Mouse (Mus musculus) spleen, adult 18-20 months (tissue): ENCODE results near the gene Skil.

Experiments used
- DNase-seq, 2 experiments: peaks; one replicate each; pipeline ENCODE4 v3.0.0; 2022; ENCODE audit warnings: mixed read lengths in 2 of 2

Skil gene

DNA sequence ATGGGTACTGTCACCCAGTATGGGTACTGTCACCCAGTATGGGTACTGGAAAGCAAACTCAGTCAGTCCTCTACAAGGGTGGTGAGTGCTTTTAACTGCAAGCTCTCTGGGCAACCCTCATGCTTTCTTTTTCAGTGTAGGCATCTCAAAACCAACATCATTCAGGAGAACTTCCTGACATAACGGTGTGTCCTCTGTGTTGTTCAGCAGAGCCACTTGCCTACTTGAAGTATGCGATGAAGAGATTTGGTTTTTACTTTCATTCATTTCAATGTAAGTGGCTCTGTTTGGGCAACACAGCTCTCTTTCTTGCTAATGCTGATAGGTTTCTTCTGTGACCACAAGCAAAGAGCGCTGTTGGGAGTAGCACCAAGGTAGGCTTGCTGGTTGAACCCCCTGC, 9.9 kb upstream of the Skil start:
- DNase-seq: no peak

DNA sequence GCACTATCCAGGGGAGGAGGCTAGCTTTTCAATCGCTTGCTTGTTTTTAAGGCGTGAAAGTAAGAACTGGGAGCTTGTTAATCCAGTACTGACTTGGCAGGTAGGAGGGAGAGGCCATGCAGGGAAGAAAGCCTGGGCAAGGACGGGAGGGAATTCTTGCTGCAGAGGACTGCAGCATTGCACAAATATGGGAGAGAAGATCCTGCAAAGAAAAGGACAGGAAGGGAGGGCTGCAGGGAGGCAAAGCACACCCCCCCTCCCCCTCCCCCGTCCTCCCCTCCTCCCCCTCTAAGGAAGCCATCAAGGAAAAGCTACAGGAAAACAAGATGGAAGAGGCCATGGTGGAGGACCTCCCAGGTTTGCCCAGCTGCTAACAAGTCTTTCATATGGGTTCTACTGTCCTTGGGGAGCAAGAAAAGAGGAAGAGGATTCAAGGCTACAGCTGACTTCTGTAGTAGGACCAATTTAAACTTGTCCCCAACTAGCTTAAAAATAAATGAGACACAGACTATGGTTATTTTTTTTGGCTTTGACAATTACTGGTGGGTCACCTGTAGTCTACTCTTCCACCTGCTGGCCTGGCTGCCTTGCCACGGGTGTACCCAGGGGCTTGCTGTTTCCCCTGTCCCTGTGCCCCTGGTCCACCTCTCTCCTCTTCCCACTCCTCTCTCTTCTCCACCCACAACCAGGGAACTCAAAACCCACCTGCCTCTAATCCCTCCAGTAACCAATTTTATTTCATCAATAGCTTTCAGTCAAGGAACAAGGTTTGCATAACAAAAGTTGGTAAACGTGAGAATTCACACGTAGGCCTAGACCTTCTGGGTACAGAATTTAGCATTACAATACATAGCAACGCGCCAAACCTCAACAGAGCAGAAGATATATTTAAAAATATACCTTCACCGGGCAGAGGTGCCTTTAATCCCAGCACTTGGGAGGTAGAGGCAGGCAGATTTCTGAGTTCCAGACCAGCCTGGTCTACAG, 5.8 kb upstream of the Skil start:
- no peak for DNase-seq

DNA sequence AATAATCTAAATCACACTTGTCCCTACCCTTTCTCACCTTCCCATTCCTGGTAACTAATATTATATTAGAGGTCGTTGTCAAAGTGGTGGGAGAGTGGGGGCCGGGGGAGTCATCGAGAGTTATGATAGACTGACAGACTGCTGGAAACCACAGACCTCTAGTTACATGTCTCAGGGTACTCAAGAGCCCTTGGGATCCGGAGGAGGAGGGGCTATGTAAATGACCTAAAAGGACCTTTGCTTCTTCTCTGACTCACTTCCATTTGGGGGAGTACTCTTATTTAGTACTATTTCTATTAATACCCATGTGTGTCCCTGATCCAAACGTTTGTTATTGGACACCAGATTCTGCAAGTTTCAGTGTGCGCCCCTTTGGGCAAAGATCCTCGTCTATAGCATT, 4.9 kb upstream of the Skil start:
- no peak for DNase-seq

DNA sequence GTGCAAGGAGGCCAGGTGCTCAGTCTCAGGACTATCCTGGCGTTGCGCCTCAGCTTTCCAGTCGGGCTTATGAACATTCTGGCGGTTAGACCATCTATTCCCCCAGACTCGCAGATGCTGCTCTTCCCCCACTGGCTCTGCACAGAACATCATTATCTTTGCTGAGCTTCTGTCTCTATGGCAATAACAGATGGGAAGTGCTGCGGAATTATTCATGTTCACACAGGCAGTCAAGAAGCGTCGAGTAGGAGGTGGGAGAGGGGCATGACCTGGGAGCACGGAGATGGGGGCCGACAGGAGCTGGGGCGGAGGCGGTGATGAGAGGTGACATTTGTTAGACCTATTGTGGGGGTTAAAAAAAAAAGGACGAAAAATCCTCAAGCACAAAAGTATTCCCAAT, 1.7 kb upstream of the Skil start:
- DNase-seq: peak in 1 of 2 experiments; percentile 31

DNA sequence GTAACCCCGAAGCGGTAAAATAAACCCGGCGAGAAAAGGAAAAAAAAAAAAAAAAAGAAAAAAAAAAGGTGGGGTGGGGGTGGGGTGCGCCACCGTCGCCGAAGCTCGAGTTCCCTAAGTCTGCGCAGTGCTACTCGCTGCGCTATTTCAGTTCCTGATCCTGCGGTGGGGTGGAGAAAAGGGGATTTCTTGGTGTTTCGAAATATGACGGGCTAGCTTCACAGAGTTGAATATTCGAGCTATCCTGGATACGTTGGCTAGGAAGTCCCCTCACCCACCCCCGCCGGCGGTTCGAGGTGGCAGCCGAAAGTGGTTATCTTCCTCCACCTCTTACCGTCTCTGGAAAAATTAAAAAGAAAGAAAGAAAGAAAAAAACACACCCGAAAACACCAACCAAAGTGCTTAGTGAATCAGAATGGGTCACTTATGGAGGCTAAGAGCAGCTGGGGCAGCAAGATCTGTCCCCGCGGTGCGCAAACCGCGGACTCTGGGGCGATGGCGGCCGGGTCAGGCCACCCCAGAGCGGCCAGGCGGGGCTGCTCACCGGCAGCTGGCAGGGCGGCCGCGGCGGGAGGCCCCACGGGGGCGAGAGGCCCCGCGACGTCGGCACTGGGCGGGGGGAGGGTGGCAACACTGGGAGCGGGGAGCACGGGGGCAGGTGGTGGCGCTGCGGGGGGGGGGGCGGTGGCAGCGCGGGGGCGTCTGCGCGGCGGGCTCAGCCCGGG, 1.1 kb upstream of the Skil start:
- DNase-seq: peak; percentile 64 to 68

DNA sequence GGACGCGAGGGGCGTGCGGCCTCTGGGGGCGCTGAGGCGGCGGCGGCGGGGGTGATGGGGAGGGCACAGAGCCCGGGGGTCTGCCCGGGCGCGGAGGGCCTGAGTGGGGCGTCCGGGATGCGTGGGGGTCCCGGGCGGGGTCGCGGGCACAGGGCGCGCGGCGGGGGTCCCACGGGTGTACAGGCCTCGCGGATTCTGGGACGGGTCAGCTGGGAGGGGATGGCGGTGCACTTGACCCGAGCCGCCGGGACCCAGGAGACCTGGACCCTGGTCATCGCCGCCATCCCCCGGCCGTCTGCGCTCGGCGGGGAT, 277 bp downstream of the Skil start:
- no peak for DNase-seq

DNA sequence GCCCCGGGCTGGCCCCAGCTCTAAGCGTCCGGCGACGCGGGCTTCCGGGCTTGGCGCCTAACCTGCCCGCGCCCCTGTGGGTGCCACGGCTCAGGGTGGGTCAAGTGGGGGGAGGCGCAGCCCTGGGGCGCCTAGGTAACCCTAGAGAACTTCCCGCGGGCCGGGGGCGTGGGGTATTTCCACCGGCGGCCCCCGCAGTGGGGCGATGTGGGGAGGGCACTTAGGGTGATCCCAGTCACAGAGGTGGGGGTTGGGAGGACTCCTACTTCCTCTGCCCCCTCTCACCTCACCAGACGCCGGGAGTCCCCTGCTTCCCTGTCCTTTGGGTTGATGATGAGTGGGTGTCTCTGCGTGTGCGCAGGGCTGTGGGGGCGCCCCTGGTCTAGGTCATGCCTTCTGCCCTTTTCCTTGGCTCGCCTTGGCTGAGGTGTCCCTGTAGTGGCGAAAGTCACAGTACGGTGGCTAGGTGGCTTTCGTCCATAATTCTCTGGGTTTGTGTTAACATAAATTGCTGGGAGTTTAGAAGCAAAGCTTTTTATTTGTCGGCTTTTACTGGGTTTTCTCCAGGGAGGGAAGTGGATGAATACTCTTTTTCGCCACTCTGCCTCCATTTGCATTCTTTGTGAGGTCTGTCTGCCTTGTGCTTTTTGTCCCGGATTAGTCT, 765 bp downstream of the Skil start:
- DNase-seq: peak in 1 of 2 experiments; percentile 61

DNA sequence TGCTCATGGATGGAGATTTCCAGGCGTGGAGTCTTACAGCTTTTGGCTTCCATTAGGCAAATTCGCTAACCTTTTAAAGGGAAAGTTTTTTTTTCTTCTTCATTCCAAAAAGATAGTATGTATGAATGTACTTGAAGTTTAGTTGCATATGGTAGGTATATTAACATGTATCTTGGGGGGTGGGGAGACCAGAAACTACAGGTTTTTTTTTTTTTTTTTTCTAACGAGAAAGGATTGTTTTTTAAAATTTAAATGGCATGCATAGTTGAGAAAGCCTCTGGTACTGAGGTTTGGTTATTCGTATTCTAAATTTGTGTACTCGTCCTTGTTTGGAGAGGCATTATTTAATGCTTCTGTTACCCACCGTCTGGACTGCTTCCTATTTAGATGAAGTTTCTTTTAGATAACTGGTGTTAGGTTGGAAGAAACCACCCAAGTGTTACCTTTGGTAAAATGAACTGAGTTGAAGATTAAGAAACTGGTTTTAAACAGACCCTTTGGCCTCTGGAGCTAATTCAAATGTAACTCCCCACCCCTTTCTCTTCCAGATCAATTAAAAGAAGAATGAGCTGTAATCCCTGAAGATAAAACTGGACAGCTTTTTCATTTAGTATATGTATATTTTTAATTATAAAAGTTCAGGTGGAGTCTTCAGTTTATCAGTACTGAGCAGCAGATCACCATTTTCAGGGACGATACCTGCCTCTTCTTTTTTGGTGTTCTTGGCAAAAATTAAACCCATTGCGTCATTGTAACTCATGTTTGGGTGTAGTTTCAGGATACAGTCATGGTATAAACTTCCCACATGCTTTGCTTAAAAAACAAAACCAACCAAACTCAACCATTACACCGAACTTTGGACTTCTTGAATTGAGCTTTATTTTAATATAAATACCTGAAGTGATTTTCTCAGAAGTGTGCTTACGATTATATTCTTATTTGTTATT, 1.6 kb downstream of the Skil start:
- no peak for DNase-seq

DNA sequence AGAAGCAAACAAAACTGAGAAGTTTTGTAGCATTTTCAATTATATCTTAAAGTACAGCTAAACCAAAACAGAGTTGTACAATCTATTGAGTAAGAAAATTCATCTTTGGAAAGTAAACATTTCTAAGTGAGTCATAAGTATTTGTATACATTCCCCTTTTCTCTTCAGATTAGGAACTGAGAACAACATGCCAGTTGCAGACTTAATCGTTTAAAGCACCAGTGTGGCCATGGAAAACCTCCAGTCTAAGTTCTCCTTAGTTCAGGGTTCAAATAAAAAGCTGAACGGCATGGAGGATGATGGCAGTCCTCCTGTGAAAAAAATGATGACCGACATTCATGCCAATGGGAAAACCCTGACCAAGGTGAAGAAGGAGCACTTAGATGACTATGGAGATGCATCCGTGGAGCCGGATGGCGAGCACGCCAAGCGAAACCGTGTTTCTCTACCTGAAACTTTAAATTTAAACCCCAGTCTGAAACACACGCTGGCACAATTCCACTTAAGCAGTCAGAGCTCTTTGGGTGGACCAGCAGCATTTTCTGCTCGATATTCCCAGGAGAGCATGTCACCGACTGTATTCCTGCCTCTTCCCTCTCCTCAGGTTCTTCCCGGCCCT, 2.4 kb downstream of the Skil start:
- DNase-seq: no peak

DNA sequence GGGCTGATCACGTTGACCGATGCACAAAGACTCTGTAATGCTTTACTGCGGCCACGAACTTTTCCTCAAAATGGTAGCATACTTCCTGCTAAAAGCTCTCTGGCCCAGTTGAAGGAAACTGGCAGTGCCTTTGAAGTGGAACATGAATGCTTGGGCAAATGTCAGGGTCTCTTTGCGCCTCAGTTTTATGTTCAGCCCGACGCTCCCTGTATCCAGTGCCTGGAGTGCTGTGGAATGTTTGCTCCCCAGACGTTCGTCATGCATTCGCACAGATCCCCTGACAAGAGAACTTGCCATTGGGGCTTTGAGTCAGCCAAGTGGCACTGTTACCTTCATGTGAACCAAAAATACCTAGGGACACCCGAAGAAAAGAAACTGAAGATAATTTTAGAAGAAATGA, 3.1 kb downstream of the Skil start:
- DNase-seq: no peak

DNA sequence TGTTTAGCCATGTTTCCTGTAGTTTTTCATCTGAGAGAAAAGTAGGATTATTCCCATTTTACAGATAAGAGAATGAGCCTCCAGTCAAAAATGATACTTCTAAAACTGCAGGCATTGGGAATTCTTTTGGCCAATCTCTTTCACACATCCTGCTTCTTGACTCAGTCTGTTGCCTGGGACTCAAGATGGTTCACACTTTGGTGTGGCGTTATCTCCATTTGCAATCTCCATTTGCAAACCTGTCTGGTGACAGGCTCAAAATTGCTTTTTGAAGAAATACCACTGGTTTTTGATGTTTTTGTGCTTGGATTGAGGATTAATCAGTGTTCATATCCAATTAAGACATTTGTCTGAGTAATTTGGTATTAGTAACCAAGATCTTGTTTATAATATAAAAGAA, 3.7 kb downstream of the Skil start:
- DNase-seq: no peak

DNA sequence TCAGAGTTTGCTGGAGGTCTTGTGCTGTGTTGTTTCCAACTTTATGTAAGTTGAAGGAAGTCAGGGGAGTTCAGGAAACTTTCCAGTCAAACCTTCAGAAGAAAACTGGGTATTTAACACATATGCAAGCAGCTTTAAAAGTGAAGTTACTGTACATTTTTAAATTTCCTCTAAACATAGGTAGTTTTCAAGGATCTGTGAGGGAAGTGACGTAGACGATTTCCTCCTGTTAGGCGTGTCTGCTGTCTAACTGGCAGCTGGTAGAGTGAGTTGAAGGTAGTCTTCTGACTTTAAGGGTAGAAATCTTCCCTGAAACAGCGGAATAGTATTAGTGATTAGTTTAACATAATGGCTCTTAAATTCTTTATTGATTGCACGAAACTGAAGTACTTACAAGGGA, 5.2 kb downstream of the Skil start:
- DNase-seq: no peak

DNA sequence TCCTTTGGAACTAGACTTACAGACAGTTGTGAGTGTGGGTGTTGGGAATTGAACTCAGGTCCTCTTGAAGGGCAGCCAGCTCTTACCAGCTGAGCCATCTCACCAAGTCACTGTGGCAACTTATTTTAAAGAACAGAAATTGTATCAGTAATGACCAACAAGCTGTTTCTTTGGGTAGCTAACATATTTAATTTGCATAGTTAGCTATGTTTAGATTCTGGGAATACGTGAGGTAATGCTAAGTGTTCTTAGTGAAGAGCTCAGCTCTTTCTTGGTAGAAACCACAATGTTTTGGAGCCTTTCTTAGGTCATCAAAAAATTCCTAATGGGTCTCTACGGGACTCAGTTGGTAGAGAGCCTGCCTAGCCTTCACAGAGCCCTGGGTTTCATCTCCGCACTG, 5.9 kb downstream of the Skil start:
- DNase-seq: no peak

DNA sequence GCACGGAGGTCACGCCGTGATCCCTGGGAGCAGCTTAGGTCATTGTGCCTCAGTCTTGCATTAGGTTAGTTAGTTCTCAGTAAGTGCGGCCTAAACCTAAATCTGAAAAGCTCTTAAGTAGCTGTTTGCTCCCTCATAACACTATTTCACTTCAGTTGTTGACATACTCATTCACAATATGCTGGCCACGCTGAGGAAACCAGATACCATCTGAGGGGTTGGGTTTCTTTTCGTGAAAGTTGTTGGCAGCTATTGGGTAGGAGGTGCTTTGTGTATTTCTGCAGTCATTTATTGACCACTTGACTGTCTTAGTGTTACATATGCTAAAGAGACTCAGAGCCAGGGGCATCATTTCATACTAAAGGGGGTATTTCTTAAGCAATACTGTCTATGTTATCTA, 10.1 kb downstream of the Skil start:
- DNase-seq: no peak

DNA sequence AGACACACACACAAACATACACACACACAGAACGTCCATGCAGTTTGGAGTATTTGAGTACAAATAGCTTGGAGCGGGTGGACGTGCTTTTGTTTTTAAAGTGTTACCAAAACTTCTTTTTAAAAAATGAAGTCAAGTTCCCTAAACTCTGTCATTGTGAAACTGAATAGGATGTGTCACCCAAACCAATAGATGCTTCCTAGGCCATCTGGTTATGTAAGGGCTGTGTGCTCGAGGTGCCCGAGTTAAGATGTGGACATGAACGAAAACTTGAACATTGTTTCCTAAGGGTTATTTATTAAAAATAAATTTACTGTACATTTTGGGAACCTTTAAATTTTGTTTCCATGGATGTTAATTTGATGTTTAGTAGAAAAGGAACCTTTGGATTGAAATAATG, 11.7 kb downstream of the Skil start:
- DNase-seq: no peak

DNA sequence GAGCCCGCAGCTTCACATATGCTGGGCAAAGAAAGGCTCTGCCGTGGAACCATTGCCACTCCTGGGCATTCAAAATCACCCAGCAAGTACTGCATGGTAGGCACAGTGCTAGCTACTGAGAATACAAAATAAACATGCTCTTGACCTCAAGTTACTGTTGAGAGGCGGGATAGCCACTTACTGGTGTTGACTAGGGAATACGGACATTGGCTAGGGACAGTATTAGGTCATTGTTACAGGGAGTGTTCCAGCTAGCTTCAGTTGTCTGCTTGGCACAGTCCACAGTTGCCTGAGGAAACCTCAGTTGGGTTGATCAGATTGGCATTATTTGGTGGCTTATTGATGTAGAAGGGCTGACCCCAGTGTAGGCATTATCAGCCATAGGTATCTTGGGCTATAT, 12.8 kb downstream of the Skil start:
- no peak for DNase-seq

DNA sequence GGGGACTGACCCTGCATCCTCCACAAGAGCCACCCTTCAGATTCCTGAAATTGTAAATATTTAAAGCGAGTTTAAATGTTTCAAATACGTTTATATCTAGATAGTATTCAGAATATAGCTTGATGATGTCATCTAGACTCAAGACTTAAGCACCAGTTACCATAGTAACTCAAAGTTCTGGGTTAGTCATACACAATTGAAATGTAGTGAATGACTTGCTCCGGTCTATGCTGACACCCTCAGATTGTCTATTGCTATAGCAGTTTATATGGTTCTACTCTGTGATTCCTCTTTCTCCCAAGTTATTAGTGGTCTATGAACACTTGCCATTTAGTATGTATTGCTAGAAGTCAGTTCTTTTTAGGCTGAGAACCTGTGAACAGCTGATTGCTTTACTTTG, 14.2 kb downstream of the Skil start:
- DNase-seq: no peak

DNA sequence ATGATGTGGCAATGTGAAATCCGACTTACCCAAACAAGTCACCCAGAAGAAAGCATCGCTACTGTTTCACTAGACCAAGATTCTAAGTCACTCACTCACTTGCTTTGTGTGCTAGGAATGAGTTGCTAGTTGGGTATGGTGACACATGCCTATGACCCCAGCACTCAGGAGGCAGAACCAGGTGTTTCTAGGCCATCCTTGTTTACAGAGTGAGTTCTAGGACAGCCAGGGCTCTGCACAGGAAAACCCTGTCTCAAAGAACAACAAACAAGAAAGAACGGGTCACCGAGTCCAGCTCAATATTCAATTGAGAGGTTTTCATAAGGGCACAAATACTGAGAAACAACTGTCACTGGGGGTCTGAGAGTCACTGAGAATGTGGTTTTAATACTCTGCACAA, 28.2 kb downstream of the Skil start:
- DNase-seq: no peak

DNA sequence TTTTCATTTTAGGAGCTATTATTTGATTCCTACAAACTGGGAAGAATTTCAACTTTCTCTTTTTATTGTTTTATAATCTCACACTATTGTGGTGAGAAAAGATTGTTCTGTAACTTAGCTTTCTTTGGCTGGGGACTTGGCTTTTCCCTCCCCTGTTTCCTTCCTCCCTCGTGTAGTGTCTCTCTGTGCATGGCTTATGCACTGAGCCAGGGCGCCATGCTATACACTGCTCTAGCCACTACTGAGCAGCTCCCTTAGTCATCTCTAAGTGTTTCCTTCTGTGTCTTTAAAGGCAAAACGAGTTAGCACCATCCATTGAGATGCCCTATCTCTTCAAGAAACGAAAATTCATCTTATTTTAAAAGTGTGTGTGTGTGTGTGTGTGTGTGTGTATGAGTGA, 31.4 kb downstream of the Skil start:
- DNase-seq: no peak

DNA sequence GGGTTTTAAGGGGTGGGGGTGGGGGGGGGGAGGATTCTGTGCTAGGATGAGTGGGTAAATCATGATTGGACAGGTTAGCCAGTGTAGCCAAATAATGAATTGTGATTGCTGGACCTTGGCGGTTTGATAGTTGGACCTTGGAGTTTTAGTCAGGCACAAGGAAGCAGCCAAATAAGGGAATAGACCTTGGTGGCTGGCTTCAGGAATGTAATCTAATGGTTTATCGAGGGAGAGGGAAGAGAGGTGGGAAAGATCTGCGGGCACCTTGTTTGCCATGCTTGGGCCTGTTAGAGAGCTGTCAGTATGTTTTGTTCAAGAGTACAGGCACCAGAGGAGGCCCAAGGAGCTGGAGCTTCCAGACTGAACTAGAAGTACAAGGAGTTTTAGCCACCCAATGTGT, 32.0 kb downstream of the Skil start:
- DNase-seq: no peak

DNA sequence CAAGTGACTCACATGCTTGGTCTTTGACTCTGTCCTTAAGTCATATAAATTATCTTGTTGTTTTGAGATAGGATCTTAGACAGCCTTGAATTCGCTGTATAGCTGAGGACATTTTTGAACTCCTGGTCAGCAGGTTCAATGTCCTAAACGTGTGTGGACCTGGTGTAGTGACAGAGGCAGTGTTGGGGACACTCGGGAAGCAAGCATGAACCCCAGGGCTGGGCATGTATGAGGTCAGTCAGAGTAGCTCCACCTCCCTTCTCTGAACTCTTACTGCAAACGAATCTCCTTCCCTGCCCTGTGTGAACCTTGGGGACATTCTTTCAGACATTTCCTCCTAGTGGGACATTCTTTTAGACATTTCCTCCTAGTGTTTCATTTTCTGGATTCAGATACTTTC, 34.9 kb downstream of the Skil start:
- DNase-seq: no peak

DNA sequence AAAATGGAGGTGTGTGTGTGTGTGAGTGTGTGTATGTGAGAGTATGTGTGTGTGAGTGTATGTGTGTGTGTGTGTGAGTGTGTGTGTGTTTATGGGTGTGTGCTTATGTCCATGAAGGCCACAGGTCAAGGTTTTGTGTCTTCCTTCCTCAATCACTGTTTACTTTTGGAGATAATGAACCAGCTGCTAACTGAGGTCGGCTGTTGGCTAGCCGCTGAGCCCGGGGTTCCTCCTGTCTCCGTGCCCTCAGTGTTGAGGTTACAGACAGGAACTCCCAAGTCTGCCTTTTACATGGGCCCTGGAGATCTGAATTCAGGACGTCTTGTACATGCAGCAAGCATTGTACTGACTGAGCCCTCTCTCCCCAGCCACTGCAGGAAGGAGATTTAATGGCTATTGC, 38.8 kb downstream of the Skil start:
- no peak for DNase-seq
